Mouse (Mus musculus): ENCODE measurements around the gene Tmc7. TPM values are rescaled to one million over a fixed set of nuclear protein-coding genes. Genes with fewer than 3 reads are reported as not detected.

The Tmc7 gene
- polyA plus RNA-seq, 1 experiment from 2014 or later, result 0.33 TPM

DNA sequence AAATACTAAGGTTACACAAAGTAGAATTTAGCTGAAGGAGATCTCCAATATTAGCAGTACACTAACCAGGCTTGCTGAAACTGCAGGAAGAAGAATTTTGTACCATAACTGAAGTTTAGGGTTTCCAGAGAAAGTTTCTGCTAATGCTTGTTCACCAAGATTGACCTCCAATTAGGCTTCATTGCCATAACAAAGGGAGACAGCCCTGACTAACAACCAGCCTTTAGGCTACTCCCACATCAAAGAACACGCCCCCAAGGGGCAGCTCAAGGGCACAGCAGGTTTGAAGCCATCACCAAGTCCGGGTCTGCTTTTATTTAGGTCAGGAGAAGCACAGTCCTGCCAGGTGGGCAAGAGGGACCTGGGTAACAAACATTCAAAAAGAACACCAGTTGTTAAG, 4.6 kb downstream of the Tmc7 start:
- no peaks in the 10 kb centered on the region for H3K9me3 ChIP-seq (ENCODE audit: low read length)
- no peaks in the 10 kb centered on the region for H3K36me3 ChIP-seq (replicated peaks; ENCODE audit: insufficient read depth, low read length)
- H3K27ac ChIP-seq (ENCODE audit: low read depth), result no peak overlapping the region
- no peak overlapping the region for H3K9ac ChIP-seq (replicated peaks)
- H3K4me1 ChIP-seq (ENCODE audit: insufficient read depth), result peaks cover 6% of the 10 kb centered on the region; the same call in 1 of the 2 replicates
- WGBS (ENCODE audit: insufficient replicate concordance), result 58% methylated on average over 2 of the region's 2 CpGs
- DNase-seq (no peak), ATAC-seq (no peak)
- H3K4me3 ChIP-seq (ENCODE audit: low read depth, low read length), result no peak overlapping the region
- H3K27me3 ChIP-seq (ENCODE audit: insufficient read depth, low read length), result no peaks in the 10 kb centered on the region
- no peak overlapping the region for H3K4me2 ChIP-seq (ENCODE audit: low read depth, low read length)
- no peak for TF ChIP-seq CTCF (IDR thresholded peaks at IDR 0.05; ENCODE audit: low read depth)
- no peak for TF ChIP-seq EP300 (IDR thresholded peaks at IDR 0.05; ENCODE audit: low read depth)

GRCm38 (mm10) chr7:118578269-118578668, 6.3 kb downstream of the Tmc7 start:
- no peaks in the 10 kb centered on the region for H3K27me3 ChIP-seq (ENCODE audit: insufficient read depth, low read length)
- no peaks in the 10 kb centered on the region for H3K4me1 ChIP-seq (ENCODE audit: insufficient read depth)
- H3K9me3 ChIP-seq (ENCODE audit: low read length), result no peaks in the 10 kb centered on the region
- no peak overlapping the region for H3K4me2 ChIP-seq (ENCODE audit: low read depth, low read length)
- ATAC-seq (no peak), DNase-seq (no peak)
- H3K27ac ChIP-seq (ENCODE audit: low read depth), result no peak overlapping the region
- no peak overlapping the region for H3K9ac ChIP-seq (replicated peaks)
- H3K36me3 ChIP-seq (replicated peaks; ENCODE audit: insufficient read depth, low read length), result no peaks in the 10 kb centered on the region
- WGBS (ENCODE audit: insufficient replicate concordance), result 45% methylated on average over 3 of the region's 3 CpGs
- H3K4me3 ChIP-seq (ENCODE audit: low read depth, low read length), result no peak overlapping the region
- no peak for TF ChIP-seq CTCF (IDR thresholded peaks at IDR 0.05; ENCODE audit: low read depth)
- no peak for TF ChIP-seq EP300 (IDR thresholded peaks at IDR 0.05; ENCODE audit: low read depth)

GRCm38 (mm10) chr7:118572039-118572438, 12.5 kb downstream of the Tmc7 start:
- Histone ChIP-seq H3K9ac (replicated peaks) (no peak overlapping the region), H3K4me1 (ENCODE audit: insufficient read depth) (no peaks in the 10 kb centered on the region), H3K27me3 (ENCODE audit: insufficient read depth, low read length) (no peaks in the 10 kb centered on the region), H3K4me2 (ENCODE audit: low read depth, low read length) (no peak overlapping the region), H3K36me3 (replicated peaks; ENCODE audit: insufficient read depth, low read length) (no peaks in the 10 kb centered on the region), H3K27ac (ENCODE audit: low read depth) (no peak overlapping the region), H3K4me3 (ENCODE audit: low read depth, low read length) (no peak overlapping the region), H3K9me3 (ENCODE audit: low read length) (no peaks in the 10 kb centered on the region; the same call in 1 of the 2 replicates)
- TF ChIP-seq CTCF (IDR thresholded peaks at IDR 0.05; ENCODE audit: low read depth) (no peak), EP300 (IDR thresholded peaks at IDR 0.05; ENCODE audit: low read depth) (peak; percentile 61; the same call in 1 of the 2 replicates)
- ATAC-seq, result peak; percentile 92
- peak; percentile 47 for DNase-seq
- WGBS (ENCODE audit: insufficient replicate concordance), result 41% methylated on average over 5 of the region's 5 CpGs

GRCm38 (mm10) chr7:118571350-118571749, 13.2 kb downstream of the Tmc7 start:
- H3K36me3 ChIP-seq (replicated peaks; ENCODE audit: insufficient read depth, low read length), result no peaks in the 10 kb centered on the region
- H3K9ac ChIP-seq (replicated peaks), result no peak overlapping the region
- ATAC-seq (peak; percentile 73), DNase-seq (no peak)
- H3K27me3 ChIP-seq (ENCODE audit: insufficient read depth, low read length), result no peaks in the 10 kb centered on the region
- 50% methylated on average over 5 of the region's 5 CpGs for WGBS (ENCODE audit: insufficient replicate concordance)
- peak; percentile 19; the same call in 1 of the 2 replicates for TF ChIP-seq CTCF (IDR thresholded peaks at IDR 0.05; ENCODE audit: low read depth)
- TF ChIP-seq EP300 (IDR thresholded peaks at IDR 0.05; ENCODE audit: low read depth), result no peak
- no peak overlapping the region for H3K4me3 ChIP-seq (ENCODE audit: low read depth, low read length)
- no peaks in the 10 kb centered on the region for H3K4me1 ChIP-seq (ENCODE audit: insufficient read depth)
- H3K27ac ChIP-seq (ENCODE audit: low read depth), result no peak overlapping the region
- H3K4me2 ChIP-seq (ENCODE audit: low read depth, low read length), result no peak overlapping the region
- H3K9me3 ChIP-seq (ENCODE audit: low read length), result no peaks in the 10 kb centered on the region; the same call in 1 of the 2 replicates

GRCm38 (mm10) chr7:118569121-118569543, 15.4 kb downstream of the Tmc7 start:
- Histone ChIP-seq H3K9me3 (ENCODE audit: low read length) (no peaks in the 10 kb centered on the region; the same call in 1 of the 2 replicates), H3K4me1 (ENCODE audit: insufficient read depth) (no peaks in the 10 kb centered on the region), H3K4me2 (ENCODE audit: low read depth, low read length) (no peak overlapping the region), H3K9ac (replicated peaks) (no peak overlapping the region), H3K27me3 (ENCODE audit: insufficient read depth, low read length) (no peaks in the 10 kb centered on the region), H3K27ac (ENCODE audit: low read depth) (no peak overlapping the region), H3K36me3 (replicated peaks; ENCODE audit: insufficient read depth, low read length) (no peaks in the 10 kb centered on the region), H3K4me3 (ENCODE audit: low read depth, low read length) (no peak overlapping the region)
- DNase-seq (no peak), ATAC-seq (no peak)
- TF ChIP-seq CTCF (IDR thresholded peaks at IDR 0.05; ENCODE audit: low read depth), result no peak
- no peak for TF ChIP-seq EP300 (IDR thresholded peaks at IDR 0.05; ENCODE audit: low read depth)
- WGBS (ENCODE audit: insufficient replicate concordance), result 84% methylated on average over 6 of the region's 6 CpGs

DNA sequence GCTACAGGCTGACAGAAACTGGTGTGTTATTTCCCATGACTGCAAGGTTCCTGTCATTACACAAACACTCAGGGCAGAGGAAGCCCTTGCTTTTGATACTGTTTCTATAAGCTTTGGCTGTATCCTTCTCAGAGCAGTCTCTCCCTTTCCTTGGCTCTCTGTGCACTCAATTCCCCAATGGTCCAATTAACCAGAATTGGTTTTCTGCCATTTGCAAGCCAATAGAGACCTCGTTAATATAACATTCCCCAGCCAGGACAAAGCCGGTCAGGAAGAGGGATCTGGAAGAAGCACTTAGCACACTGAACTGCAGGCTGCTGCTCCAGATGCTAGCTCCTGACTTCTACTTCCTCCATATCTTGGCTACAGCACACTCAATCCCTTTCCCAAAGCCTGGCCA, 30.2 kb downstream of the Tmc7 start:
- DNase-seq, result no peak
- Histone ChIP-seq H3K36me3 (replicated peaks; ENCODE audit: insufficient read depth, low read length) (no peaks in the 10 kb centered on the region; the same call in 1 of the 2 replicates), H3K27me3 (ENCODE audit: insufficient read depth, low read length) (no peaks in the 10 kb centered on the region), H3K4me3 (ENCODE audit: low read depth, low read length) (no peak overlapping the region), H3K27ac (ENCODE audit: low read depth) (no peak overlapping the region), H3K9ac (replicated peaks) (no peak overlapping the region), H3K9me3 (ENCODE audit: low read length) (no peaks in the 10 kb centered on the region), H3K4me1 (ENCODE audit: insufficient read depth) (peaks cover 8% of the 10 kb centered on the region), H3K4me2 (ENCODE audit: low read depth, low read length) (no peak overlapping the region)
- no peak for ATAC-seq
- 74% methylated on average over 2 of the region's 2 CpGs for WGBS (ENCODE audit: insufficient replicate concordance)
- TF ChIP-seq EP300 (IDR thresholded peaks at IDR 0.05; ENCODE audit: low read depth) (no peak), CTCF (IDR thresholded peaks at IDR 0.05; ENCODE audit: low read depth) (no peak)

- WGBS (ENCODE audit: insufficient replicate concordance), result 68% methylated on average over 4 of the region's 4 CpGs
- no peak overlapping the region for H3K27ac ChIP-seq (ENCODE audit: low read depth)
- ATAC-seq (no peak), DNase-seq (no peak)
- H3K27me3 ChIP-seq (ENCODE audit: insufficient read depth, low read length), result no peaks in the 10 kb centered on the region
- no peak for TF ChIP-seq EP300 (IDR thresholded peaks at IDR 0.05; ENCODE audit: low read depth)
- TF ChIP-seq CTCF (IDR thresholded peaks at IDR 0.05; ENCODE audit: low read depth), result no peak
- H3K9ac ChIP-seq (replicated peaks), result no peak overlapping the region
- no peak overlapping the region for H3K4me2 ChIP-seq (ENCODE audit: low read depth, low read length)
- H3K4me3 ChIP-seq (ENCODE audit: low read depth, low read length), result no peak overlapping the region
- H3K9me3 ChIP-seq (ENCODE audit: low read length), result no peaks in the 10 kb centered on the region
- H3K4me1 ChIP-seq (ENCODE audit: insufficient read depth), result peaks cover 8% of the 10 kb centered on the region
- no peaks in the 10 kb centered on the region; the same call in 1 of the 2 replicates for H3K36me3 ChIP-seq (replicated peaks; ENCODE audit: insufficient read depth, low read length)
Observed at GRCm38 (mm10) chr7:118553881-118554280, 30.7 kb downstream of the Tmc7 start.
